Mouse (Mus musculus) lung, postnatal 10 days (tissue): ENCODE results near the gene Exph5.

Experiments used
- DNase-seq: peaks from one replicate; pipeline ENCODE4 v3.0.0; 2021

Exph5 gene

DNA sequence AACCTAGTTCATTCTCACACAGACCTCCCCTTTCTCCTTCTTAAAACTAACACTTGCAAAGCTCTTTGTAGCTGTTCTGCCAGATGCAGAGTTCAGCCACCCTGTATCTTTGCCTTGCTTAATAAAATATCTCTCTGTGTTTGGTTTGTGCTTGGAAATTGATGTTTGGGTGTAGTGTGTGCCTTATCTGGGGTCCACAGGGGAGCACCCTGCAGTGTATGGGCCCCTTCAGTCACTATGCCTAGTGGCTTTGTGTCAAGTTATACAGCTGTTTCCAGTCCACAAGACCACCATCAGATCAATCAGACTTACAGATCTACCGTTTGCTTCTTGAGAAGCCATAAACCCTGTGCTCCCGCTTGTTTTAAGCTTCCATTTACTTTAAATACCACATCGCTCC is 108.0 kb downstream of the Exph5 start:
- DNase-seq, result no peak

DNA sequence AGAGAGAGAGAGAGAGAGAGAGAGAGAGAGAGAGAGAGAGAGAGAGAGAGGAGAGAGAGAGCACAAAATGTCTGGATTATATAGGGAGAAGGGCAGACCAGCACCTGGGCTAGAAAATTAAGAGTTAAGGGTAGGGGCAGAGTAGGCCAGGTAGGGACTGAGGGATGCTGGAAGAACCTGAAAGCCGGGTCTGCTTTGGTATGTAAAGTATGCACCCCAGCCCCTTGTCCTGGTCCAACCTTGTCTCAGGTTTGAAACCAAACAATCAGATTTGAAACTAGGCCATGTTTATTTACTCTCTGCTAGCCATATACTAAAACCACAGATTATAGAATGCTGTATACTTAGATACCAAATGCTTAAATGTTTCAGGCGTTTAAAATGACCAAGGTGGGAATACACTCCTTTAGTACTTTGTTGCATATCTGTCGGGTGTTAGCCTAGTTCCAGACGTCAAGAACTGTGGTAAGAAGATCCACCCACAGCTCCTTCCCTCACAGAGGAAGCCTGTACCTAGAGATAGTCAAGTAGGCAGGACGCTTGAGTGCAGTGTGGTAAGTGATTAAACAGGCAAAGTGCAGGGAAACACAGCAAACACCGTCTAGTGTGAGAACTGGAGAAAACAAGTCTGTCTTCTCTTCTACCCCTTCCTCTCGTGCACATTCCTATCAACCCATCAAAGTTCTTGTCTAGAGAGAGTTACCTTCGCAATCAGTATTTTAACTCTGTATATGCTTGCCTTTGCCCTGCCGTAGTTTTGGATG is 120.8 kb downstream of the Exph5 start:
- no peak for DNase-seq

DNA sequence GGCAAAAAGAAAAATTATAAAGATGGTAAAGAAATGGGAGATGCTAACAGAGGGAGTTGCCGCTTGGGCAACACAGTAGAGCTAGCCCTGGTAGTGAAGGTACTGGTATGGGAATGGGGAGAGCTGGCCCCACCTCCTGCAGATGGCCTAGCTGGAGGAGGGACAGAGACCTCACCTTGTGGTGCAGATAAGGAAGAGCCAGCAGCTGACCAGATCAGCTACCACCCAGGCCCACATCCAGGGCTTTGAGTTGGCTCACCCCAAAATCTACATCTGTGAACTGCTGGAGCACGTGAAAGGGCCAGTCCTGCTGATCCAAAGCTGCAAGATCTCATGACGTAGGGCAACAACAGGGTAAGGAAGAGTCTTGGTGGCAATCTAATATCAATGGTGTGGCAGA is 125.3 kb downstream of the Exph5 start:
- no peak for DNase-seq
